In genomic region chr1:182562576-182563370, GRCm38 (mm10) we compare ENCODE assay signal across 8 mouse cellular contexts. TPM values are rescaled to one million over a fixed set of nuclear protein-coding genes. Genes with fewer than 3 reads are reported as not detected.
DNase-seq lines count a peak whose midpoint lies in the region; ATAC-seq lines count a peak whose summit lies in the region.

No protein-coding gene starts in this region.

- no peak overlapping the region for H3K4me3 ChIP-seq in forebrain, embryonic 14.5 days (ENCODE audit: low read depth, low read length)
- no peak overlapping the region for H3K4me3 ChIP-seq in forebrain, embryonic 10.5 days
- H3K4me3 ChIP-seq in intestine, embryonic 15.5 days (replicated peaks) = no peak overlapping the region

- H3K27me3 ChIP-seq in forebrain, embryonic 14.5 days (replicated peaks; ENCODE audit: control insufficient read depth, insufficient read depth, low read length) = no peaks in the 10 kb centered on the region
- H3K27me3 ChIP-seq in forebrain, embryonic 10.5 days (ENCODE audit: poor library complexity, severe bottlenecking) = peaks cover 63% of the 10 kb centered on the region
- no peaks in the 10 kb centered on the region for H3K27me3 ChIP-seq in intestine, embryonic 15.5 days (replicated peaks)

- no peak overlapping the region for H3K27ac ChIP-seq in forebrain, embryonic 14.5 days (ENCODE audit: low read depth, low read length)
- no peak overlapping the region for H3K27ac ChIP-seq in forebrain, embryonic 10.5 days
- peak overlapping the region; percentile 8 for H3K27ac ChIP-seq in intestine, embryonic 15.5 days

- no peaks in the 10 kb centered on the region for H3K4me1 ChIP-seq in forebrain, embryonic 14.5 days (ENCODE audit: control insufficient read depth, insufficient read depth, low read length)
- H3K4me1 ChIP-seq in forebrain, embryonic 10.5 days = peaks cover 23% of the 10 kb centered on the region
- H3K4me1 ChIP-seq in intestine, embryonic 15.5 days (replicated peaks) = 0 out of 2 replicates have a peak, but pooled peaks cover 11% of the 10 kb centered on the region

- H3K9ac ChIP-seq in forebrain, embryonic 14.5 days (ENCODE audit: low read length) = no peak overlapping the region
- H3K9ac ChIP-seq in intestine, embryonic 15.5 days = no peak overlapping the region

- intact Hi-C loops in left cerebral cortex, postnatal 25 days (cut with DNase I) = no loop called here

- no peaks in the 10 kb centered on the region for H3K9me3 ChIP-seq in forebrain, embryonic 14.5 days (replicated peaks; ENCODE audit: control insufficient read depth, low read length)
- peaks cover 3% of the 10 kb centered on the region; the same call in 1 of the 2 replicates for H3K9me3 ChIP-seq in forebrain, embryonic 10.5 days
- H3K9me3 ChIP-seq in intestine, embryonic 15.5 days = no peaks in the 10 kb centered on the region

- H3K36me3 ChIP-seq in forebrain, embryonic 14.5 days (ENCODE audit: control insufficient read depth, insufficient read depth, low read length) = no peaks in the 10 kb centered on the region
- no peaks in the 10 kb centered on the region for H3K36me3 ChIP-seq in forebrain, embryonic 10.5 days (replicated peaks)
- no peaks in the 10 kb centered on the region for H3K36me3 ChIP-seq in intestine, embryonic 15.5 days

- DNase-seq in forebrain, embryonic 14.5 days (ENCODE audit: low spot score) = peak; percentile 44
- DNase-seq in forebrain, embryonic 10.5 days (ENCODE audit: extremely low spot score, low spot score) = no peak
- DNase-seq in MEL-GATA-1-ER (ENCODE audit: extremely low read depth, low read depth) = peak; percentile 47
- no peak for DNase-seq in spleen, adult 18-20 months
- DNase-seq in yolk sac, embryonic 10.5 days (ENCODE audit: low spot score) = no peak
- DNase-seq in left cerebral cortex, postnatal 25 days (ENCODE audit: low spot score in 2 of 2) = no peak

- H3K4me2 ChIP-seq in forebrain, embryonic 14.5 days (ENCODE audit: low read length) = no peak overlapping the region
- H3K4me2 ChIP-seq in intestine, embryonic 15.5 days (replicated peaks) = peak overlapping the region; percentile 46

- ATAC-seq in forebrain, embryonic 14.5 days = peak; percentile 19; the same call in 1 of the 2 replicates
- peak; percentile 55 for ATAC-seq in intestine, embryonic 15.5 days
- peak; percentile 69 for ATAC-seq in megakaryocyte, adult 5-6 weeks (ENCODE audit: poor library complexity, severe bottlenecking)

- 53% methylated on average over 16 of the region's 16 CpGs for WGBS in forebrain, embryonic 14.5 days
- WGBS in forebrain, embryonic 10.5 days = 54% methylated on average over 16 of the region's 16 CpGs
- 24% methylated on average over 16 of the region's 16 CpGs for WGBS in intestine, embryonic 15.5 days

RNA-seq across cellular contexts. Expression of gene Capn8, which starts 2.0 kb away (rescaled TPM):
- polyA plus RNA-seq in forebrain, embryonic 14.5 days (2014; fragmentation: Nextera tagmentation; extraction: Ambion mirVana) = 0.06 TPM in 1 of 2 replicates, not detected in the other
- not detected in 2 replicates for polyA plus RNA-seq in forebrain, embryonic 10.5 days (2016; fragmentation: Nextera tagmentation; extraction: Ambion mirVana)
- polyA plus RNA-seq in intestine, embryonic 15.5 days (2015; fragmentation: Nextera tagmentation; extraction: Ambion mirVana) = 2.5 and 3.3 TPM in 2 replicates
- total RNA-seq in megakaryocyte, adult 5-6 weeks (2015) = not detected in 2 replicates
- total RNA-seq in megakaryocyte, adult 5-6 weeks (2017) = not detected in 2 replicates
- not detected for total RNA-seq in left cerebral cortex, postnatal 25 days (2021)

RNA-seq across cellular contexts. Expression of gene Capn2, which starts 45.4 kb away (rescaled TPM):
- polyA plus RNA-seq in forebrain, embryonic 14.5 days (2014; fragmentation: Nextera tagmentation; extraction: Ambion mirVana) = 39.6 and 53.5 TPM in 2 replicates
- 71.5 and 71.8 TPM in 2 replicates for polyA plus RNA-seq in forebrain, embryonic 10.5 days (2016; fragmentation: Nextera tagmentation; extraction: Ambion mirVana)
- 85.5 and 95.1 TPM in 2 replicates for polyA plus RNA-seq in intestine, embryonic 15.5 days (2015; fragmentation: Nextera tagmentation; extraction: Ambion mirVana)
- total RNA-seq in megakaryocyte, adult 5-6 weeks (2015) = 108 and 122 TPM in 2 replicates
- total RNA-seq in megakaryocyte, adult 5-6 weeks (2017) = 174 and 241 TPM in 2 replicates
- 10 to 100 TPM; 52.9 to 61.4 TPM for total RNA-seq in left cerebral cortex, postnatal 25 days (2021)

Comparison
In these comparisons a context has a peak if more than half of its experiments do, and no peak if none do; other contexts are left out.
1. DNase-seq: peak in forebrain, embryonic 14.5 days (single experiment) and MEL-GATA-1-ER (single experiment); none in forebrain, embryonic 10.5 days (single experiment), spleen, adult 18-20 months (0 of 2), yolk sac, embryonic 10.5 days (single experiment) and left cerebral cortex, postnatal 25 days (0 of 2).
2. ATAC-seq: peak in every context shown above with its lines; median percentile 69 in megakaryocyte, adult 5-6 weeks; 55 in intestine, embryonic 15.5 days; 19 in forebrain, embryonic 14.5 days.